Mouse (Mus musculus) heart, embryonic 15.5 days (tissue): ENCODE measurements around the gene Zdhhc8. TPM values are rescaled to one million over a fixed set of nuclear protein-coding genes. Genes with fewer than 3 reads are reported as not detected.
A peak's percentile ranks its signal among the peaks of the same experiment; 100 is the strongest.

Experiments
- ATAC-seq: fragments of 200-750 bp; cut with Nextera tagmentation; replicated peaks from 2 replicates; pipeline ENCODE4 v1.8.0; 2017; ENCODE audit warnings: low read depth, moderate TSS enrichment; ENCODE audit not compliant: insufficient number of reproducible peaks, insufficient read depth, low FRiP score
- H3K27ac ChIP-seq: fragments of 300-500 bp; sonication (generic); 2 replicates; pipeline ENCODE4 v1.5.1; 2015; ENCODE audit warnings: mild to moderate bottlenecking, inconsistent platforms
- H3K27me3 ChIP-seq: fragments of 300-500 bp; sonication (generic); 2 replicates; pipeline ENCODE4 v1.6.1; 2015; ENCODE audit warnings: inconsistent platforms
- H3K36me3 ChIP-seq: fragments of 300-500 bp; sonication (generic); 2 replicates; pipeline ENCODE4 v1.6.1; 2015; ENCODE audit warnings: mild to moderate bottlenecking, inconsistent platforms
- H3K4me1 ChIP-seq: fragments of 300-500 bp; sonication (generic); replicated peaks from 2 replicates; pipeline ENCODE4 v1.6.1; 2015; ENCODE audit warnings: inconsistent platforms
- H3K4me2 ChIP-seq: fragments of 300-500 bp; sonication (generic); 2 replicates; pipeline ENCODE4 v1.6.1; 2015; ENCODE audit warnings: inconsistent platforms, mild to moderate bottlenecking, moderate library complexity
- H3K4me3 ChIP-seq: fragments of 300-500 bp; sonication (generic); 2 replicates; pipeline ENCODE4 v1.5.1; 2015; ENCODE audit warnings: mild to moderate bottlenecking, inconsistent platforms
- H3K9ac ChIP-seq: fragments of 300-500 bp; sonication (generic); 2 replicates; pipeline ENCODE4 v1.6.1; 2015; ENCODE audit warnings: mild to moderate bottlenecking, inconsistent platforms
- H3K9me3 ChIP-seq: fragments of 300-500 bp; sonication (generic); replicated peaks from 2 replicates; pipeline ENCODE4 v1.6.1; 2016; ENCODE audit warnings: inconsistent platforms
- WGBS: fragments of 180-500 bp; shearing (Covaris S2); methylation state at CpG from one replicate; pipeline ENCODE4 v1.1.7; 2015; ENCODE audit warnings: mixed read lengths; 5-methylcytosine and 5-hydroxymethylcytosine counted together
- polyA plus RNA-seq: library from polyadenylated mRNA; unstranded; fragments of >200 nt; fragmentation: Nextera tagmentation; extraction: Ambion mirVana; gene quantifications from 2 replicates; pipeline ENCODE4 v1.2.1, GENCODE M21; 2015

Zdhhc8 gene
- polyA plus RNA-seq = 18.8 and 29.3 TPM in 2 replicates

DNA sequence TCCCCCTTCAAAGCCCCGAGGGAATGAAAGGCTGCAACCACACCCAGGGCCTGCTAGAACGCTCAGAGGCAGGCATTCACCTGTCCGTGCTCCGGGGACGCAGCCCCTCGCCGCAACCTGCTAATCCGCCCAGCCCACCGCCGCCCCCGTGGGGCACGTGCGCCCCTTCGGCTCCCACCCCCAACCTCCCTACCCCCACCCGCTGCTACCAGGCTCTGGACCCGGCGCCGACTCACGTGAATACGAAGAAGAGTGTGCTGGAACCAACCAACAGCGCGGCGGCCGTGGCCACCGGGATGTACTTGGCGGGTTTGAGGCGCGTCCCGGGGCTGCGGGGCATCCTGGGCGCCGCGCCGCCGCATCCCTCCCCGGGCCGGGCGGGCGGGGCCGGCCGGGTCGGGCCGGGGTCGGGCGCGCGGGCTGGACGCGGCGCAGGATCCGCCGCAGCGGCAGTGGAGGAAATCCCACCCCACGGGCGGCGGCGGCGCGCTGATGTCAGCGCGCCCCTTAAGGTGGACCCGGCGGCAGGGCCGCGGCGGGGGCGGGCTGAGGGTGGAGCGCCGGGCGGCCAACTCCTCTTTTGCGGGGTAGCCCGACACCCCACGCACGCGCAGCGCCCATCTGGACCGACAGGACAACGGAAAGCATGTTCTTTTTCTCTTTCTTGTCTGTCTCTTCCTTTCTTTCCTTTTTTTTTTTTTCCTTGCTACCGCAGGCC, at the start of gene Zdhhc8:
Gene Zdhhc8 (minus strand): TSS at position 466 of the 718 bp plus-strand sequence.
- Histone ChIP-seq H3K4me1 (peaks cover 53% of the 10 kb centered on the region), H3K27ac (peak within 1 kb of the TSS; percentile 94), H3K27me3 (no peaks in the 10 kb centered on the region), H3K4me2 (peak within 1 kb of the TSS; percentile 77), H3K36me3 (peaks cover 16% of the 10 kb centered on the region), H3K9me3 (no peaks in the 10 kb centered on the region), H3K4me3 (peak within 1 kb of the TSS; percentile 82), H3K9ac (peak within 1 kb of the TSS; percentile 90)
- under 1% methylated on average over 75 of the region's 79 CpGs for WGBS
- peak; percentile 80 for ATAC-seq

DNA sequence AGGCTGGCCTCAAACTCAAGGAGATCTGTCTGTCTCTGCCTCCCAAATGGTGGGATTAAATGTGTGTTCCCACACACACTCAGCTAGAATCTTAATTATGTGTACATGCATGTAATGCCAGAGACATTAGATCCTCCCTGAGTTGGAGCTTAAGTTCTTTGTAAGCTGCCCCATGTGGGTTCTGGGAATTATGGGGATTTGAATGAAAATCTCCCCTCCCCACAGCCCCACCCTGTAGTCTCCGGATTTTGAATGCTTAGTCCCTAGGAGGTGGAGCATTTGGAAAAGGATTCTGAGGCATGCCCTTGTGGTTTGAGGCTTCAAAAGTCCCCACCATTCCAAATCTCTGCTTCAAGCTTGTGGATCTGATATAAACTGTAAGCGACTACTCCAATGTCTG, 40.2 kb upstream of the Zdhhc8 start:
- 85% methylated on average over 2 of the region's 2 CpGs for WGBS
- no peak for ATAC-seq
- peaks cover 92% of the 10 kb centered on the region for H3K36me3 ChIP-seq
- no peaks in the 10 kb centered on the region for H3K27me3 ChIP-seq
- no peak overlapping the region for H3K9ac ChIP-seq
- H3K4me1 ChIP-seq = no peaks in the 10 kb centered on the region
- no peak overlapping the region for H3K4me3 ChIP-seq
- no peak overlapping the region for H3K4me2 ChIP-seq
- H3K9me3 ChIP-seq = no peaks in the 10 kb centered on the region
- H3K27ac ChIP-seq = no peak overlapping the region

DNA sequence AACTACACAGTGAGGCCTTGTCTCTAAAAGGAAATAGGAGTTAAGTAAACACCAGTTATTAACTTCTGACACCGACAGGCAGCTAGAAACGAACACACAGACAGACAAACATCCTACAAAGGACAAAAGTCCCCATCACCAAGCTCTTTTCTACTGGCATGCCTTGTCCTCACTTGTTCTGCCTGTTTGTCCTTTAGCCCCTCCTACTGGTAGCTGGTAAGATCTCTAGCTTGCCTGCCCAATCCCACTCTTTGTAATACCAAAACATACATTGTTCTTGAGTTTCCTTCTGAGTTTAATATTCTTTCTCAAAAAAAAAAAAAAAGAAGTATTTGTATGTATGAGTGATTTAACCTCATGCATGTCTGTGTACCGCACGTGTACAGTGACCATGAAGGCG, 33.2 kb upstream of the Zdhhc8 start:
- Histone ChIP-seq H3K4me1 (no peaks in the 10 kb centered on the region), H3K4me3 (no peak overlapping the region), H3K27ac (no peak overlapping the region), H3K9ac (no peak overlapping the region), H3K27me3 (no peaks in the 10 kb centered on the region), H3K9me3 (no peaks in the 10 kb centered on the region), H3K4me2 (no peak overlapping the region), H3K36me3 (peaks cover 89% of the 10 kb centered on the region)
- no peak for ATAC-seq
- 87% methylated on average over 5 of the region's 5 CpGs for WGBS

DNA sequence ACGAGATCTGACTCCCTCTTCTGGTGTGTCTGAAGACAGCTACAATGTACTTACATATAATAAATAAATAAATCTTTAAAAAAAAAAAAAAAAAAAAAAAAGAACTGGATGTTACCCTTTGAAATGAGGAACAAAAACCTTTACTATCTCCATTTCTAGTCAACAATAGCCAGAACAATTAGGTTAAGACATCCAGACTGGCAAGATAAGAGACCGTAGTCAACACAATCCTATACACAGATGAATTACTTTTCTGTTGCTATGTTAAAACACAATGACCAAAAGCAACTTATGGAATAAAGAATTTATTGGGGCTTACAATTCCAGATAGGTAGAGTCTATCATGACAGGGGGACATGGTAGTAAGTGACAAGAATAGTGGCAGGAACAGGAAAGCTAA, 30.1 kb upstream of the Zdhhc8 start:
- Histone ChIP-seq H3K27ac (no peak overlapping the region), H3K9ac (no peak overlapping the region), H3K27me3 (no peaks in the 10 kb centered on the region), H3K36me3 (peaks cover 85% of the 10 kb centered on the region), H3K9me3 (no peaks in the 10 kb centered on the region), H3K4me1 (no peaks in the 10 kb centered on the region), H3K4me2 (no peak overlapping the region), H3K4me3 (no peak overlapping the region)
- 79% methylated on average over 2 of the region's 2 CpGs for WGBS
- no peak for ATAC-seq

DNA sequence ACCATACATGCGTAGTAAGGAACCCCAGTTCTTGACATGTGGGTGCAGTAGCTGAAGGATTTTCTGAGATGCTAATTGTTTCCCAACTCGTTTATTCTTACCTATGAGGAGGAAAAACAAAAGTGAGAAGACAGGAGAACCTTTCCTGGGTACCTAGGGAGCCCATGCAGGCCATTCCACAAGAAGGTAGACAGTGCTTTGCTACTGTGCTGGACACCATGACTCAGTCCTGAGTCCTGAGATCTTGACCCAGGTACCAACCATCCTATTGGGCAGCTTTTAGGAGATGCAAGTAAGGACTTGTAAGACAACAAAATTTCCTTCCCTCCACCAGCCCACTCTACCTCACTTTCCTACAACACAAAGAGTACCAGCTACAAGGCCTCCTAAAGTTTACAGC, 23.3 kb upstream of the Zdhhc8 start, which contains the start of gene Gm49776:
Gene Gm49776 (minus strand): TSS at position 101 of the 400 bp plus-strand sequence.
- no peak within 1 kb of the TSS for H3K4me3 ChIP-seq

DNA sequence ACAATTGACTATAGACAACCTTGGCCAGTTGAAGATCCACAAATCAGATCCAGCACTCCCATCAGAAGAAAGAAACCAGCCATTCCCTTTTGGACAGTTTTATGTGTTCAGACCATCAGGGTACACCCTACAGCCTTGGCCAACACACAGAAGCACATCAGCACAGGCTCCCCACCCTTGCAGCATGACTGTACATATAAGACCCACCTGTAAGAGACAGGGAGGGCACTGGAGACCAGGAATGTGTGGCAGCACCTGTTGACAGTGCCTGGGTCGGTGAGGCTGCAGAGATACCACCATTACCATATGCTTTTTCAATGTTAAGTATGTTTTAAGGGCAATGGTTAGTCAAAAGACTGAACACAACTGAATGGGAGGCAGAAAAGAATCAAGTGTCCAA, 18.9 kb upstream of the Zdhhc8 start:
- WGBS = 80% methylated on average over 1 of the region's 1 CpGs

More for the DNA sequence above, 23.3 kb upstream of the Zdhhc8 start, which contains the start of gene Gm49776:
- H3K36me3 ChIP-seq = peaks cover 93% of the 10 kb centered on the region
- no peak within 1 kb of the TSS for H3K9ac ChIP-seq
- no peak within 1 kb of the TSS for H3K27ac ChIP-seq
- 90% methylated on average over 2 of the region's 2 CpGs for WGBS
- no peaks in the 10 kb centered on the region for H3K4me1 ChIP-seq
- no peak within 1 kb of the TSS for H3K4me2 ChIP-seq
- ATAC-seq = no peak
- H3K27me3 ChIP-seq = no peaks in the 10 kb centered on the region
- no peaks in the 10 kb centered on the region for H3K9me3 ChIP-seq

DNA sequence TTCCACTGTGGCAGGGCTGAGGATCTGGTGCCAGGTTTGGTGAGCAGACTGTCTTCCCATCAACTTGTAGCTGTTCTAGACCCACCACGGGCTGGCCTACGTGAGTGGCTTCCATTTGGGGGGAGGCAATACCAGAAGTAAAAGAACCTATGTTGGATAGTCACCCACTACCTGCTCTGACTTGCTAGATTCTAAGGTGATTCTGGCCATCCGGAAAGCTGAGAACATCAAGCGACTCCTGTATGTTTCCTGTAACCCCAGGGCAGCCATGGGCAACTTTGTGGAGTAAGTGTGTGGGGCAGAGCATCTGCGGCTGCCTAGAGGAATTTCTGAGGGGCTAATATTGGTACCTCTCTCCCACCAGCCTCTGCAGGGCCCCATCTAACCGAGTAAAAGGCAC, 17.8 kb upstream of the Zdhhc8 start:
- H3K36me3 ChIP-seq = peaks cover 71% of the 10 kb centered on the region

More for the DNA sequence above, 18.9 kb upstream of the Zdhhc8 start:
- H3K4me1 ChIP-seq = peaks cover 24% of the 10 kb centered on the region
- no peak overlapping the region for H3K27ac ChIP-seq
- H3K9me3 ChIP-seq = no peaks in the 10 kb centered on the region
- no peak overlapping the region for H3K4me2 ChIP-seq
- H3K9ac ChIP-seq = no peak overlapping the region
- no peak for ATAC-seq
- no peak overlapping the region for H3K4me3 ChIP-seq
- H3K36me3 ChIP-seq = peaks cover 81% of the 10 kb centered on the region
- H3K27me3 ChIP-seq = no peaks in the 10 kb centered on the region

DNA sequence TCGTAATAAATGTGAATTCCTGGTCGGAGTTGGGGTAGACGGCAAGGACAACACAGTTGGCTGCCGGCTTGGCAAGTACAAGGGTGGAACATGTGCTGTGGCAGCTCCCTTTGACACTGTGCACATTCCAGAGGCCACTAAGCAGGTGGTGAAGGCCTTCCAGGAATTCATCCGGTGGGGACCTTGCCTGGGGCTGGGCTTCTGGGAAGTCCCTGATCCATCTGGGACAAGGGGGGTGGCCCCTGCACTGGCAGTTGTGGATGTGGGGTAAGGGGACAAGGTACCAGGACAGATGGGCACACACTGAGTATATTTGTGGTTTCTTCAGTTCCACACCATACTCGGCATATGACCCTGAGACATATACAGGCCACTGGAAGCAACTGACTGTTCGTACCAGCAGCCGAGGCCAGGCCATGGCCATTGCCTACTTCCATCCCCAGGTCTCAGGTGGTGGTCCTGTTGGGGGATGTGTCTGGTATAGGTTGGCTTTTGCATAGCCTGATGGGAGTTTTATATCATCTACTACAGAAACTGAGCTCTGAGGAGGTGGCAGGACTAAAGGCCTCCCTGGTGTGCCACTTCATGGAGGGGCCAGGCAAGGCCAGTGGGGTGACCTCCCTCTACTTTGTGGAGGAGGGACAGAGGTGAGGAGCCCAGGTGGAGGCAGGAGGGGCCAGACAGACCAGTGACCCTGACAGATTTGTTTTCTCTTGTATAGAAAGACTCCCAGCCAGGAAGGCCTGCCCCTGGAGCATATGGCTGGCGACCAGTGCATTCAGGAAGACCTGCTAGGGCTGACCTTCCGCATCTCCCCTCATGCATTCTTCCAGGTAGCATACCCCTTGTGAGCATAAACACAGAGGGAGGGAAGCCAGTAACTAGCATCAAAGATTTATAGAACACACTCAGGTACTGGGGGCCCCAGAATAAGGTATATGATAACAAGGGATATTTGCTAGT, 16.2 kb upstream of the Zdhhc8 start:
- H3K36me3 ChIP-seq = peaks cover 64% of the 10 kb centered on the region
- H3K27me3 ChIP-seq = no peaks in the 10 kb centered on the region
- H3K9ac ChIP-seq = peak overlapping the region; percentile 86; the same call in 1 of the 2 replicates
- peak overlapping the region; percentile 13; the same call in 1 of the 2 replicates for H3K27ac ChIP-seq
- H3K9me3 ChIP-seq = no peaks in the 10 kb centered on the region
- H3K4me2 ChIP-seq = peak overlapping the region; percentile 89
- ATAC-seq = no peak
- 54% methylated on average over 10 of the region's 10 CpGs for WGBS
- H3K4me1 ChIP-seq = peaks cover 34% of the 10 kb centered on the region
- no peak overlapping the region for H3K4me3 ChIP-seq

More for the DNA sequence above, 17.8 kb upstream of the Zdhhc8 start:
- no peaks in the 10 kb centered on the region for H3K9me3 ChIP-seq
- no peak overlapping the region for H3K27ac ChIP-seq
- peaks cover 24% of the 10 kb centered on the region for H3K4me1 ChIP-seq
- no peak for ATAC-seq
- WGBS = 81% methylated on average over 6 of the region's 6 CpGs
- no peak overlapping the region for H3K9ac ChIP-seq
- H3K27me3 ChIP-seq = no peaks in the 10 kb centered on the region
- no peak overlapping the region for H3K4me2 ChIP-seq
- no peak overlapping the region for H3K4me3 ChIP-seq

DNA sequence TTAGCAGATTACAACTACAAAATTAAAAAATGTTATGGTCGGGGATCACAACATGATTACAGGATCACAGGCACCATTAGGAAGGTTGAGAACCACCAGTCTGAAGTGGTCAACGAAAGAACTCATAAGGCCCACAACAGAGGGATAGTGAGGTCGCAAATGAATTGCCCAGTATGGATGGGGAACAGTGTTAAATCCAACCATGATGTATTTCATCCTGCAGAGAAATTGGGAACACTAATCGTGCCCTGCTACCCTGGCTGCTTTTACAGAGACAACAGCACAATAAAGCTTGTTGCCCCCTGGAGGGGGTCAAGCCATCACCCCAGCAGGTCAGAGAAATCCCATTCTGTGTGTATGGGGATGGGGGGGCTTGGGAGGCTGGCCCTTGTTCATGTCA, 15.3 kb upstream of the Zdhhc8 start:
- Histone ChIP-seq H3K9ac (peak overlapping the region; percentile 86), H3K4me1 (peaks cover 34% of the 10 kb centered on the region), H3K27me3 (no peaks in the 10 kb centered on the region), H3K36me3 (peaks cover 63% of the 10 kb centered on the region), H3K4me2 (peak overlapping the region; percentile 89), H3K27ac (peak overlapping the region; percentile 93; the same call in 1 of the 2 replicates), H3K9me3 (no peaks in the 10 kb centered on the region), H3K4me3 (peak overlapping the region; percentile 96)
- no peak for ATAC-seq
- WGBS = 60% methylated on average over 4 of the region's 4 CpGs

DNA sequence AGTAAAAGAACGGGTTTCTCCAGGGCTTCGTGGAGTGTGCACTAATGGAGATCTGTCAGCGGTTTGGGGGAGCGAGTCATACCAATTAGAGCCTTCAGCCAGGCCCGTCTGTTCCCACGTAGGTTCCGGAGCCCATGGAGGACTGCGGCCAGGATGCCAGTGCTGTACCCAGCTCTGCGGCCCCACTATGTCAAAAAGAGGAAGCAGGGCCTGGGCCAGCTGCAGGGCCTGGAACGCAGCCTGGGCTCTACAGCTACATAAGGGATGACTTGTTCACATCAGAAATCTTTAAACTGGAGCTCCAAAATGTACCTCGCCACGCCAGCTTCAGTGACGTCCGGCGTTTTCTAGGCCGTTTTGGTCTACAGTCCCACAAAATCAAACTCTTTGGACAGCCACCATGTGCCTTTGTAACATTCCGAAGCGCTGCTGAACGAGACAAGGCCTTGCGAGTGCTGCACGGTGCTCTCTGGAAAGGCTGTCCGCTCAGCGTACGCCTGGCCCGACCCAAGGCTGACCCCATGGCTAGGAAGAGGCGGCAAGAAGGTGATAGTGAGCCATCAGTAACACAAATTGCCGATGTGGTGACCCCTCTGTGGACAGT, 14.5 kb upstream of the Zdhhc8 start:
- peaks cover 34% of the 10 kb centered on the region for H3K4me1 ChIP-seq
- H3K9ac ChIP-seq = peak overlapping the region; percentile 86
- peaks cover 61% of the 10 kb centered on the region for H3K36me3 ChIP-seq
- peak overlapping the region; percentile 93 for H3K27ac ChIP-seq
- 3% methylated on average over 27 of the region's 27 CpGs for WGBS
- H3K4me3 ChIP-seq = peak overlapping the region; percentile 96
- no peaks in the 10 kb centered on the region for H3K9me3 ChIP-seq
- peak overlapping the region; percentile 89 for H3K4me2 ChIP-seq
- peak; percentile 12 for ATAC-seq
- H3K27me3 ChIP-seq = no peaks in the 10 kb centered on the region
